Mouse (Mus musculus) intestine, postnatal 0 days (tissue): ENCODE measurements around the gene Ttc17. TPM values are rescaled to one million over a fixed set of nuclear protein-coding genes. Genes with fewer than 3 reads are reported as not detected.

Experiments
- ATAC-seq: fragments of 200-750 bp; cut with Nextera tagmentation; 2 replicates; pipeline ENCODE4 v1.8.0; 2017; ENCODE audit warnings: mild to moderate bottlenecking, moderate TSS enrichment, moderate library complexity
- H3K27ac ChIP-seq: fragments of 300-500 bp; sonication (generic); 2 replicates; pipeline ENCODE4 v1.5.1; 2014; ENCODE audit warnings: mild to moderate bottlenecking, low read depth, low read length, moderate library complexity
- H3K27me3 ChIP-seq: fragments of 300-500 bp; sonication (generic); replicated peaks from 2 replicates; pipeline ENCODE4 v1.6.1; 2014; ENCODE audit warnings: low read length, mixed read lengths; ENCODE audit not compliant: control insufficient read depth, insufficient read depth
- H3K36me3 ChIP-seq: fragments of 300-500 bp; sonication (generic); 2 replicates; pipeline ENCODE4 v1.6.1; 2014; ENCODE audit warnings: mild to moderate bottlenecking, moderate library complexity; ENCODE audit not compliant: control insufficient read depth, insufficient read depth
- H3K4me1 ChIP-seq: fragments of 300-500 bp; sonication (generic); replicated peaks from 2 replicates; pipeline ENCODE4 v1.6.1; 2014; ENCODE audit warnings: antibody characterized with exemption, low read length, mixed read lengths; ENCODE audit not compliant: control insufficient read depth, insufficient read depth
- H3K4me2 ChIP-seq: fragments of 300-500 bp; sonication (generic); replicated peaks from 2 replicates; pipeline ENCODE4 v1.6.1; 2014; ENCODE audit warnings: low read depth, mild to moderate bottlenecking, moderate library complexity
- H3K4me3 ChIP-seq: fragments of 300-500 bp; sonication (generic); 2 replicates; pipeline ENCODE4 v1.5.1; 2014; ENCODE audit warnings: low read depth, low read length
- H3K9ac ChIP-seq: fragments of 300-500 bp; sonication (generic); 2 replicates; pipeline ENCODE4 v1.6.1; 2014; ENCODE audit warnings: mild to moderate bottlenecking, low read depth, low read length
- H3K9me3 ChIP-seq: fragments of 300-500 bp; sonication (generic); 2 replicates; pipeline ENCODE4 v1.6.1; 2016; ENCODE audit warnings: mixed run types; ENCODE audit not compliant: control insufficient read depth
- CTCF ChIP-seq: sonication (generic); IDR thresholded peaks from 2 replicates; pipeline ENCODE4 v1.5.1; 2016; ENCODE audit warnings: low read depth, mild to moderate bottlenecking, control low read depth, antibody characterized with exemption, moderate library complexity
- WGBS: fragments of 180-500 bp; shearing (Covaris S2); extraction: QIAGEN DNeasy Blood & Tissue Kit; methylation state at CpG from one replicate; pipeline ENCODE4 v1.1.7; 2014; 5-methylcytosine and 5-hydroxymethylcytosine counted together
- polyA plus RNA-seq: library from polyadenylated mRNA; unstranded; fragments of >200 nt; fragmentation: Nextera tagmentation; extraction: Ambion mirVana; gene quantifications from 2 replicates; pipeline ENCODE4 v1.2.1, GENCODE M21; 2015

The Ttc17 gene
- polyA plus RNA-seq, 1 experiment from 2014 or later = 9.7 TPM

- TF ChIP-seq CTCF = peak; percentile 93
- Histone ChIP-seq H3K36me3 (no peaks in the 10 kb centered on the region), H3K4me2 (no peak overlapping the region), H3K4me1 (no peaks in the 10 kb centered on the region), H3K27me3 (no peaks in the 10 kb centered on the region), H3K27ac (no peak overlapping the region), H3K4me3 (no peak overlapping the region), H3K9me3 (no peaks in the 10 kb centered on the region), H3K9ac (no peak overlapping the region)
- WGBS = 3% methylated on average over 5 of the region's 5 CpGs
- no peak for ATAC-seq
Measured at GRCm38 (mm10) chr2:94290483-94290882, 116.0 kb downstream of the Ttc17 start.

GRCm38 (mm10) chr2:94289659-94290058 is 116.8 kb downstream of the Ttc17 start:
- no peak for TF ChIP-seq CTCF

GRCm38 (mm10) chr2:94289169-94289568 is 117.3 kb downstream of the Ttc17 start:
- no peak for TF ChIP-seq CTCF
- H3K4me2 ChIP-seq = no peak overlapping the region
- no peaks in the 10 kb centered on the region for H3K36me3 ChIP-seq
- H3K9me3 ChIP-seq = no peaks in the 10 kb centered on the region
- no peaks in the 10 kb centered on the region for H3K4me1 ChIP-seq
- no peak overlapping the region for H3K4me3 ChIP-seq
- WGBS = 0% methylated on average over 2 of the region's 2 CpGs
- H3K9ac ChIP-seq = no peak overlapping the region
- H3K27me3 ChIP-seq = no peaks in the 10 kb centered on the region
- H3K27ac ChIP-seq = no peak overlapping the region
- no peak for ATAC-seq

More at GRCm38 (mm10) chr2:94289659-94290058, 116.8 kb downstream of the Ttc17 start:
- no peak overlapping the region for H3K27ac ChIP-seq
- H3K27me3 ChIP-seq = no peaks in the 10 kb centered on the region
- no peak for ATAC-seq
- no peak overlapping the region for H3K4me3 ChIP-seq
- no peaks in the 10 kb centered on the region for H3K9me3 ChIP-seq
- no peak overlapping the region for H3K4me2 ChIP-seq
- 67% methylated on average over 6 of the region's 6 CpGs for WGBS
- no peak overlapping the region for H3K9ac ChIP-seq
- no peaks in the 10 kb centered on the region for H3K36me3 ChIP-seq
- no peaks in the 10 kb centered on the region for H3K4me1 ChIP-seq

DNA sequence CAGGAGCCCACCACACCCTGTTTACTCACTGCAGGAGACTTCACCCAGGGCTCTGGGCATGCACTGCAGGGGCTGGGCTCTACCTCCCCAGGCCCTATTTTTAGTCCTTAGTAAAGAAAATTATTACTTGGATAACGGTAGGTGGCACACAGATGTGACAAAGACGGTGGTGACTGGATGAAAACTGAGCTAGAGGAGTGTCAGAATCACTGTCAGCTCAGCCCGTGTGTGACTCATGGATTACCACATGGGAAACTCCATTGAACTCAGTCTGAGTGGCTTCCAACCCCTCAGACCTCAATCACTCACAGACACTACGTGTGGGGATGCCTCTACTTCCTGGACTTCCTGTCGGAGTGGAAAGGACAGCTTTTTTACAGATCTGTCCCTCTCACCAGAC is 118.4 kb downstream of the Ttc17 start:
- 33% methylated on average over 5 of the region's 5 CpGs for WGBS
- Histone ChIP-seq H3K4me2 (no peak overlapping the region), H3K4me3 (no peak overlapping the region), H3K9me3 (no peaks in the 10 kb centered on the region), H3K27me3 (no peaks in the 10 kb centered on the region), H3K27ac (no peak overlapping the region), H3K36me3 (no peaks in the 10 kb centered on the region), H3K4me1 (no peaks in the 10 kb centered on the region), H3K9ac (no peak overlapping the region)
- no peak for ATAC-seq
- TF ChIP-seq CTCF = no peak

- Histone ChIP-seq H3K4me2 (no peak overlapping the region), H3K27me3 (no peaks in the 10 kb centered on the region), H3K4me1 (no peaks in the 10 kb centered on the region), H3K9ac (no peak overlapping the region), H3K36me3 (no peaks in the 10 kb centered on the region), H3K27ac (no peak overlapping the region), H3K9me3 (no peaks in the 10 kb centered on the region), H3K4me3 (no peak overlapping the region)
- no peak for ATAC-seq
- WGBS = 70% methylated on average over 7 of the region's 7 CpGs
- no peak for TF ChIP-seq CTCF
Measured at GRCm38 (mm10) chr2:94287435-94287834, 119.1 kb downstream of the Ttc17 start.

DNA sequence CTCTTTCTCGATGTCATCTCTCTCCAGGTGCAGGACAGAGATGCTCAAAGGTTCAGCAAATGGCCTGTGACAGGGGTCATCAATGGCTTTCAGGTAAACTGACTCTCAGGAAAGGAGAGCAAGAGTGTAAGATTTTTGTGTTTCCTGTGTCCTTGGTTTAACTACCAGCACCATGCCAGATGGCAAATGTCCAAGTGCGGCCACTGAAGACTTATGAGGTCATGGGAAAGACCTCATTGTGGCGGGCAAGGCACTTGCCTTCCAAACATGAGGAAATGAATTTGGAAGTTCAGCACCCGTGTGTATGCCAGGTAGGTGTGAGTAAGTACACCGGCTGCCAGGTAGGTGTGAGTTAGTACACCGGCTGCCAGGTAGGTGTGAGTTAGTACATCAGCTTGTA is 123.0 kb downstream of the Ttc17 start:
- no peak for ATAC-seq
- H3K36me3 ChIP-seq = no peaks in the 10 kb centered on the region
- 0 out of 2 replicates have a peak, but pooled peaks cover 4% of the 10 kb centered on the region for H3K27me3 ChIP-seq
- no peak overlapping the region for H3K4me3 ChIP-seq
- H3K27ac ChIP-seq = no peak overlapping the region
- no peaks in the 10 kb centered on the region for H3K4me1 ChIP-seq
- no peak overlapping the region for H3K4me2 ChIP-seq
- no peak overlapping the region for H3K9ac ChIP-seq
- no peak for TF ChIP-seq CTCF
- no peaks in the 10 kb centered on the region for H3K9me3 ChIP-seq
- 73% methylated on average over 6 of the region's 6 CpGs for WGBS

DNA sequence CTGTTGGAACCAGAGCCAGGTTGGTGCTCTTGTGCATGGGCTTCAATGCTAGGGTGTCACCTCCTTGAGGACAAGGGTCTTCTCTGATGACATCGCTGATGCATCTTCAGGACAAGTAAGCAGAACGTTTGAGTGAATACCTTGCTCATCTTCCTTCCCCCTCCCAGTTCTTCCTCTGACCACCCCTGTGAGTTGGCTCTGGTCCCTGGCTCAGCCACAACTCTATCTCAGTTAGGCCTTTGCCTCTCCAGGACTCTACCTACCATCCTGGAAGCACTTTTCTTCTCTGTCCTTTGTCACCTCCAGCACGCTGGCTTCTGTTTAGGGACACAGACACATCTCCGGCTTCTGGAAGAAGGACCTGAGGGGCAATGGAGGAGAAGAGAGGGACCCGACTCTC is 126.9 kb downstream of the Ttc17 start:
- H3K36me3 ChIP-seq = no peaks in the 10 kb centered on the region
- H3K9me3 ChIP-seq = no peaks in the 10 kb centered on the region
- H3K9ac ChIP-seq = no peak overlapping the region
- no peak for ATAC-seq
- no peak overlapping the region for H3K27ac ChIP-seq
- TF ChIP-seq CTCF = no peak
- peaks cover 12% of the 10 kb centered on the region; the same call in 1 of the 2 replicates for H3K27me3 ChIP-seq
- H3K4me3 ChIP-seq = no peak overlapping the region
- no peaks in the 10 kb centered on the region for H3K4me1 ChIP-seq
- H3K4me2 ChIP-seq = no peak overlapping the region
- 77% methylated on average over 5 of the region's 5 CpGs for WGBS
